In genomic region chr5:143608175-143608574, GRCm38 (mm10) we compare ENCODE assay signal across 24 mouse cellular contexts. TPM values are rescaled to one million over a fixed set of nuclear protein-coding genes. Genes with fewer than 3 reads are reported as not detected.
DNase-seq lines count a peak whose midpoint lies in the region; ATAC-seq and TF ChIP-seq lines count a peak whose summit lies in the region.
"Had no signal": no experiment of that assay in that cellular context is flagged by ENCODE, and none has a peak within 500 bp of the region (broad histone marks: within the 10 kb centered on the region; RNA-seq: fewer than 3 reads in every experiment).

No protein-coding gene starts in this region.

- DNase-seq in frontal cortex, postnatal 25 days (ENCODE audit: low spot score in 2 of 2) = no peak
- peak; percentile 64 for DNase-seq in brain, embryonic 18.5 days (ENCODE audit: low read depth, low spot score)
- peak; percentile 42 for DNase-seq in layer of hippocampus, adult 9-10 months (ENCODE audit: low spot score)
- DNase-seq in right cerebral cortex, postnatal 25 days = peak; percentile 47
- no peak for DNase-seq in cerebellum, adult 2 months
- no peak for DNase-seq in adrenal gland, postnatal 36 days
- DNase-seq: adrenal gland, postnatal 14 days; cerebellum, adult 8-10 months; gastrocnemius, postnatal 14 days; heart, adult 18-20 months; kidney, postnatal 4 days; lung, adult 18-20 months; midbrain, embryonic 14.5 days; thymus, postnatal 36 days had no signal

- no peak overlapping the region for H3K27ac ChIP-seq in intestine, embryonic 15.5 days
- H3K27ac ChIP-seq in cerebellum, adult 2 months (ENCODE audit: insufficient read depth, low read length) = no peak overlapping the region
- H3K27ac ChIP-seq: heart, embryonic 13.5 days; hindbrain, embryonic 14.5 days had no signal

- H3K9me3 ChIP-seq in intestine, embryonic 15.5 days = no peaks in the 10 kb centered on the region
- H3K9me3 ChIP-seq: G1E; heart, embryonic 13.5 days had no signal

- no peak overlapping the region for H3K4me2 ChIP-seq in intestine, embryonic 15.5 days (replicated peaks)
- H3K4me2 ChIP-seq: heart, embryonic 13.5 days; hindbrain, embryonic 14.5 days; liver, embryonic 11.5 days had no signal

- H3K4me3 ChIP-seq in intestine, embryonic 15.5 days (replicated peaks) = no peak overlapping the region
- no peak overlapping the region for H3K4me3 ChIP-seq in cerebellum, adult 2 months (replicated peaks; ENCODE audit: insufficient read depth, low read depth, low read length)
- H3K4me3 ChIP-seq: erythroblast, embryonic 14.5 days; heart, embryonic 13.5 days; megakaryocyte, embryonic 14.5 days; myocyte had no signal

- TF ChIP-seq POLR2A in cerebellum, adult 2 months (IDR thresholded peaks at IDR 0.05; ENCODE audit: borderline replicate concordance, insufficient read depth, low read length) = no peak

- no peak overlapping the region for H3K9ac ChIP-seq in intestine, embryonic 15.5 days
- H3K9ac ChIP-seq: heart, embryonic 13.5 days; hindbrain, embryonic 14.5 days had no signal

- H3K27me3 ChIP-seq in intestine, embryonic 15.5 days (replicated peaks) = no peaks in the 10 kb centered on the region
- H3K27me3 ChIP-seq in cerebellum, adult 2 months (ENCODE audit: control insufficient read depth, insufficient read depth, low read length) = no peaks in the 10 kb centered on the region
- H3K27me3 ChIP-seq: heart, embryonic 13.5 days had no signal

- 91% methylated on average over 10 of the region's 10 CpGs for WGBS in intestine, embryonic 15.5 days
- 85% methylated on average over 10 of the region's 10 CpGs for whole genome bisulfite sequencing in cerebellum, adult 2 months

- no peak for TF ChIP-seq CTCF in cerebellum, adult 2 months (IDR thresholded peaks at IDR 0.05; ENCODE audit: borderline replicate concordance, insufficient read depth, low read depth, low read length)

- 0 out of 2 replicates have a peak, but pooled peaks cover 2% of the 10 kb centered on the region for H3K4me1 ChIP-seq in intestine, embryonic 15.5 days (replicated peaks)
- no peaks in the 10 kb centered on the region for H3K4me1 ChIP-seq in cerebellum, adult 2 months (ENCODE audit: control insufficient read depth, insufficient read depth, low read length)
- H3K4me1 ChIP-seq: megakaryocyte, embryonic 14.5 days had no signal

- no peaks in the 10 kb centered on the region for H3K36me3 ChIP-seq in intestine, embryonic 15.5 days
- H3K36me3 ChIP-seq: G1E; heart, embryonic 13.5 days had no signal

- peak; percentile 77; the same call in 1 of the 2 replicates for ATAC-seq in frontal cortex, adult (ENCODE audit: low TSS enrichment)
- ATAC-seq in intestine, embryonic 15.5 days = no peak
- ATAC-seq: intestine, embryonic 16.5 days had no signal

RNA-seq across cellular contexts. Expression of gene Cyth3, which starts 14.1 kb away (rescaled TPM):
- polyA plus RNA-seq in intestine, embryonic 15.5 days (2015; fragmentation: Nextera tagmentation; extraction: Ambion mirVana) = 43.7 and 44.3 TPM in 2 replicates
- 39.8 and 41.3 TPM in 2 replicates for polyA plus RNA-seq in cerebellum, adult 2 months (2012; rRNA removed)
- total RNA-seq in adrenal gland, postnatal 36 days (2021) = 100 to 1,000 TPM; 120 to 180 TPM

Comparison
In these comparisons a context has a peak if more than half of its experiments do, and no peak if none do; other contexts are left out.
1. DNase-seq: peak in brain, embryonic 18.5 days (single experiment), layer of hippocampus, adult 9-10 months (single experiment) and right cerebral cortex, postnatal 25 days (single experiment); none in frontal cortex, postnatal 25 days (0 of 2), cerebellum, adult 2 months (0 of 2) and adrenal gland, postnatal 36 days (0 of 2).